Mouse (Mus musculus): ENCODE results near the gene Lonp1. TPM values are rescaled to one million over a fixed set of nuclear protein-coding genes. Genes with fewer than 3 reads are reported as not detected.

Lonp1 gene
- polyA plus RNA-seq, 1 experiment from 2014 or later: 40.7 TPM

DNA sequence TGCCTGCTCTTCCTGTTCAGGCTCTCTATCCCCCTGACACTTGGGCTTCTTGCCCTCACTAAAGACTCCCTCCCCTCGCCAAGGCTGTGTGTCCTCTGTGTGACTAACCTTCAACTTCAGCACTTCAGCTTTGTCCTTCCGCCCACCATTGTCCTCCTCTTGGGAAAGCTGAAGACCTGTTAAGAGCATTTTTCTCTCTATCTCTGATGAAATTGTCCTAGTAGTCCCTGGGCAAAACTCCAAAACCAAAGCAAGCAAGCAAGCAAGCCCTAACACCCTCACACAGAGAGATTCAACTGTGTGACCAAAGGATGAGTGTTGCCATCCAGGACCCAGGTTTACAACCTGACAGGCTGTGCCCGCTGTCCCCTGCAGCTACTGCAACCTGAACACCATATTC is 37.0 kb upstream of the Lonp1 start:
- H3K9me3 ChIP-seq (ENCODE audit: control insufficient read depth, low read length): no peaks in the 10 kb centered on the region
- H3K4me1 ChIP-seq (ENCODE audit: control insufficient read depth, insufficient read depth, low read length): no peaks in the 10 kb centered on the region
- H3K4me3 ChIP-seq (ENCODE audit: low read depth, low read length): no peak overlapping the region
- H3K36me3 ChIP-seq (ENCODE audit: control insufficient read depth, insufficient read depth, low read length): no peaks in the 10 kb centered on the region
- ATAC-seq (ENCODE audit: low read depth): no peak
- no peak overlapping the region for H3K9ac ChIP-seq (replicated peaks; ENCODE audit: low read depth, low read length)
- no peak overlapping the region for H3K4me2 ChIP-seq (ENCODE audit: low read depth, low read length)
- H3K27ac ChIP-seq (ENCODE audit: low read depth, low read length): no peak overlapping the region
- WGBS: 60% methylated on average over 3 of the region's 3 CpGs
- H3K27me3 ChIP-seq (ENCODE audit: control insufficient read depth, insufficient read depth, low read length): no peaks in the 10 kb centered on the region

DNA sequence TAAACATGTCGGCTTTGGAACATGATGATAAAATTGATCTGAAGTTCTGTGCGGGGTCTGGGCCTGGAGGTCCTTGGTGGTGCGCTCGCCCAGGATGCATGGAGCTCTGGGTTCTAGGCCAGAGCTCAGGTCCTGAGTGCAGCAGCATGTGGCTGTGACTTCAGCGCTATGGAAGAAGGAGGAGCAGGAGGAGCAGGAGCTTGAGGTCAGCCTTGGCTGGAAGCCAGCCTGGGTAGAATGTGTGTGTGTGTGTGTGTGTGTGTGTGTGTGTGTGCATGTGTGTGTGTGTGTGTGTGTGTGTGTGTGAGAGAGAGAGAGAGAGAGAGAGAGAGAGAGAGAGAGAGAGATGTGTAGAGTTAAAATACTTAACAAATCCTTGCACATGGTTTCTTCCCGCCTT is 29.5 kb upstream of the Lonp1 start:
- Histone ChIP-seq H3K27ac (ENCODE audit: low read depth, low read length) (no peak overlapping the region), H3K27me3 (ENCODE audit: control insufficient read depth, insufficient read depth, low read length) (no peaks in the 10 kb centered on the region), H3K4me3 (ENCODE audit: low read depth, low read length) (no peak overlapping the region), H3K9ac (replicated peaks; ENCODE audit: low read depth, low read length) (no peak overlapping the region), H3K36me3 (ENCODE audit: control insufficient read depth, insufficient read depth, low read length) (no peaks in the 10 kb centered on the region), H3K4me2 (ENCODE audit: low read depth, low read length) (no peak overlapping the region), H3K4me1 (ENCODE audit: control insufficient read depth, insufficient read depth, low read length) (no peaks in the 10 kb centered on the region), H3K9me3 (ENCODE audit: control insufficient read depth, low read length) (no peaks in the 10 kb centered on the region)
- ATAC-seq (ENCODE audit: low read depth): no peak
- 83% methylated on average over 6 of the region's 6 CpGs for WGBS

DNA sequence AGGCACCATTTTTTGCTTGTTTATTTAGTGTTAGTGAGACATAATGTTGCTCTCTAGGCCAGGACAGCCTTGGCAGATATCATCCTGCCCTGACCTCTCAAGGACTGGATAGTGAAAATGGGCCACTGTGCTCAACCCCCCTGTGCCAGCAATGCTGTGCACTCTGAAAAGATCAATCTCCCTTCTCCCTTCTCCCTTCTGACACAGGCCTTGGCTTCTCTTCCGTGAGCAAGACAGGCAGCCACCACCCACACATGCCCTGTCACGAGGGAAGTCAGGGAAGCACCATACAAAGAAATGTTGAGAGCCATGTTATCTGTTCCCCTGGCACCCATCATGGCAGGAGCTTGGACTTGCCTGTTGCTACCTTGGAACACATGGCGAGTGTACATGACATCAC is 28.6 kb upstream of the Lonp1 start:
- H3K27me3 ChIP-seq (ENCODE audit: control insufficient read depth, insufficient read depth, low read length): no peaks in the 10 kb centered on the region
- H3K36me3 ChIP-seq (ENCODE audit: control insufficient read depth, insufficient read depth, low read length): no peaks in the 10 kb centered on the region
- no peaks in the 10 kb centered on the region for H3K4me1 ChIP-seq (ENCODE audit: control insufficient read depth, insufficient read depth, low read length)
- 79% methylated on average over 3 of the region's 3 CpGs for WGBS
- H3K27ac ChIP-seq (ENCODE audit: low read depth, low read length): no peak overlapping the region
- no peak for ATAC-seq (ENCODE audit: low read depth)
- no peak overlapping the region for H3K4me3 ChIP-seq (ENCODE audit: low read depth, low read length)
- no peaks in the 10 kb centered on the region for H3K9me3 ChIP-seq (ENCODE audit: control insufficient read depth, low read length)
- no peak overlapping the region for H3K4me2 ChIP-seq (ENCODE audit: low read depth, low read length)
- no peak overlapping the region for H3K9ac ChIP-seq (replicated peaks; ENCODE audit: low read depth, low read length)

DNA sequence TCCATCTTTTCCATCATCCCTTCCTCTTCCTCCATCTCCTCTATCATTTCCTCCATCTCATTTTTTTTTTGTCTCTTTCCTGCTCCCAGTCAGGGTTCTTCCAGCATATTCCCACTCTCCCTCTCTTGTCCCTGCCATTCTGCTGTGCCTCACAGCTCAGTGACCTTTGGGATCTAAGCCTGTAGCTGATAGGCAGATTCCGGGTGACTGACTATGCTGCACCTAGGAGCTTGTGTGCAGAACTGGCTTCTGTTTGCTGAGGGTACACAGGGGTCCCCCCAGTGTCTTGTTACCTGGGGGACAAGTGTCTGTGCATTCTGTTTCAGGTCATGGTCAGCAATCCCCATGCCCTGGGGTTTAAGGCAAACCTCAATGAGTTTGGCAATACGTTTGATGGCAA is 28.1 kb upstream of the Lonp1 start:
- Histone ChIP-seq H3K9ac (replicated peaks; ENCODE audit: low read depth, low read length) (no peak overlapping the region), H3K4me3 (ENCODE audit: low read depth, low read length) (no peak overlapping the region), H3K27ac (ENCODE audit: low read depth, low read length) (no peak overlapping the region), H3K27me3 (ENCODE audit: control insufficient read depth, insufficient read depth, low read length) (no peaks in the 10 kb centered on the region), H3K9me3 (ENCODE audit: control insufficient read depth, low read length) (no peaks in the 10 kb centered on the region), H3K4me2 (ENCODE audit: low read depth, low read length) (no peak overlapping the region), H3K36me3 (ENCODE audit: control insufficient read depth, insufficient read depth, low read length) (no peaks in the 10 kb centered on the region), H3K4me1 (ENCODE audit: control insufficient read depth, insufficient read depth, low read length) (no peaks in the 10 kb centered on the region)
- WGBS: 76% methylated on average over 2 of the region's 2 CpGs
- ATAC-seq (ENCODE audit: low read depth): no peak

DNA sequence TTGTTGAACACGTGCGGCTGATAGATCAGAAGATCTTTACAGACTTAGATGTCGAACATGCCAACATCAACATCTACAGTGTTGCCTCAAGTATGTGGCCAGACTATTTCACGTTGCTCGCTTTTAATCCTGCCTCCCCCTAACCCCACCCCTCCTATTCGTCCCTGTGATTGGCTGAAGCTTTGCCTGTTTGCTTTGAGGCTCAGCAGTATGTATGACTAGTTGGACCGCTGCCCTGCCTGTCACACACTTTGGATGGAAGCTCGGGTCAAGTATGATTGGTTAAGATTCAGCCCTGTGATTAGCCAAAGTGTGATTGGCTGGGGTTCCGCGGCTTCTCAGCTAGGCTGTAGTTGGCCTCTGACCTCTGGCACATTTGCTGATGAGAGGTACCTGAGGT is 25.1 kb upstream of the Lonp1 start:
- ATAC-seq (ENCODE audit: low read depth): no peak; the same call in 1 of the 2 replicates
- Histone ChIP-seq H3K4me3 (ENCODE audit: low read depth, low read length) (no peak overlapping the region), H3K4me1 (ENCODE audit: control insufficient read depth, insufficient read depth, low read length) (no peaks in the 10 kb centered on the region), H3K9ac (replicated peaks; ENCODE audit: low read depth, low read length) (no peak overlapping the region), H3K36me3 (ENCODE audit: control insufficient read depth, insufficient read depth, low read length) (no peaks in the 10 kb centered on the region), H3K27ac (ENCODE audit: low read depth, low read length) (no peak overlapping the region), H3K4me2 (ENCODE audit: low read depth, low read length) (no peak overlapping the region), H3K27me3 (ENCODE audit: control insufficient read depth, insufficient read depth, low read length) (no peaks in the 10 kb centered on the region), H3K9me3 (ENCODE audit: control insufficient read depth, low read length) (no peaks in the 10 kb centered on the region)
- 29% methylated on average over 10 of the region's 10 CpGs for WGBS

DNA sequence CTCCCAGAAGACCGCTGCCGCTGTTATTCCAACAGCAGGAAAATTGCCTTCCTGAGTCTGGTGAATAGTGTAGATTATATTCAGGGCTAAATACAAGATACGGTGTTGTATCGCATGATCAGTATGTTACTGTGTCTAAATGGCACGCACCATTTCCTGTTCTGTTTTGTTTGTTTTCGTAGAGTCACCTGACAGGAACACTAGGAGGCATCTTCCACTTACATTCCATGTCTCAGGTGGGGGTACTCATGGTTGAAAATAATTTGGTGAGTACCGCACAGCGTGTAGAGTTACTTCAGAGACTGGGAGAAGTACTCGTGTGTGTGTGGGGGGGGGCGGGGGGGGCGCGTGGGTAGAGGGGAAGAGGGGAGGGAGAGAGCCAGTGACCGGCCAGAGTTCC is 20.9 kb upstream of the Lonp1 start:
- H3K36me3 ChIP-seq (ENCODE audit: control insufficient read depth, insufficient read depth, low read length): no peaks in the 10 kb centered on the region
- H3K9me3 ChIP-seq (ENCODE audit: control insufficient read depth, low read length): no peaks in the 10 kb centered on the region
- no peak for ATAC-seq (ENCODE audit: low read depth)
- H3K27ac ChIP-seq (ENCODE audit: low read depth, low read length): no peak overlapping the region
- H3K4me1 ChIP-seq (ENCODE audit: control insufficient read depth, insufficient read depth, low read length): no peaks in the 10 kb centered on the region
- WGBS: 71% methylated on average over 10 of the region's 13 CpGs
- no peak overlapping the region for H3K4me2 ChIP-seq (ENCODE audit: low read depth, low read length)
- no peak overlapping the region for H3K4me3 ChIP-seq (ENCODE audit: low read depth, low read length)
- H3K27me3 ChIP-seq (ENCODE audit: control insufficient read depth, insufficient read depth, low read length): no peaks in the 10 kb centered on the region
- H3K9ac ChIP-seq (replicated peaks; ENCODE audit: low read depth, low read length): no peak overlapping the region

DNA sequence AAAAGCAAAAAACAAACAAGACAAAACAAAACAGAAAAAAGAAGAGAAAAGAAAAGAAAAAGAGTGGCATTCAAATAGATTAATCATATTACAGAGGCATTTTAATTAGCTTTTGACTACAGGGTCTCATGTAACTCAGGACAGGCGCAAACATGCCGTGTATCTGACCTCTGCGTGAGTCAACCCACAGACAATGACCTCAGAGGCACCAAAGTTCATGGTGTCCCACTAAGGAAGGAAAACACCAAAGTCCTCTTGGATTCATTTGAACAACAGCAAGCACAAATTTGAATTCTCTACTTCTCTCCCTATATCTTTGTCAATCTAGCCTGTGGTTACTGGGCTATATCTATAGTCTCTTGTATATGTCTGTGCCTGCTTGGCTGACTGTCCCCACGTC is 16.6 kb upstream of the Lonp1 start:
- Histone ChIP-seq H3K27me3 (ENCODE audit: control insufficient read depth, insufficient read depth, low read length) (no peaks in the 10 kb centered on the region), H3K9me3 (ENCODE audit: control insufficient read depth, low read length) (no peaks in the 10 kb centered on the region), H3K4me2 (ENCODE audit: low read depth, low read length) (no peak overlapping the region), H3K27ac (ENCODE audit: low read depth, low read length) (no peak overlapping the region), H3K4me3 (ENCODE audit: low read depth, low read length) (no peak overlapping the region), H3K36me3 (ENCODE audit: control insufficient read depth, insufficient read depth, low read length) (no peaks in the 10 kb centered on the region), H3K9ac (replicated peaks; ENCODE audit: low read depth, low read length) (no peak overlapping the region), H3K4me1 (ENCODE audit: control insufficient read depth, insufficient read depth, low read length) (no peaks in the 10 kb centered on the region)
- no peak for ATAC-seq (ENCODE audit: low read depth)
- 83% methylated on average over 4 of the region's 4 CpGs for WGBS

DNA sequence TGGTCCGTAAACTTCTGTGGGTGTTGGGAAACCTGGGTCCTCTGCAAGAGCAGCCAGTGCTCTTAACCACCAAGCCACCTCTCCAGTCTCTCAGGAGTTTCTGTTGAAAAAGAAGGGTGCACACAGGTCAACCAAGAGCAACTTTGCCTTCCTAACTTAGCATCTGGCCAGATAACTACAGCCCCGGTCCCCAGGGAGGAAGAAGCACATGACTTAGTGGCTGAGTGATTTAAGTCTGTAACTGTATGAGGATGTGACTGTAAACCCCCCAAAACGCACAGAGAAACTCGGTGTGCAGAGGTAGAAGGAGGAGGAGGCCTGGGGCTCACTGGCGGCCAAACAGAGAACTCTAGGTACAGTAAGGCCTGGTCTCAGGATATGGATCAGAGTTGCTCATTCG is 7.3 kb upstream of the Lonp1 start:
- Histone ChIP-seq H3K4me2 (ENCODE audit: low read depth, low read length) (no peak overlapping the region), H3K4me1 (ENCODE audit: control insufficient read depth, insufficient read depth, low read length) (no peaks in the 10 kb centered on the region), H3K27ac (ENCODE audit: low read depth, low read length) (no peak overlapping the region), H3K27me3 (ENCODE audit: control insufficient read depth, insufficient read depth, low read length) (no peaks in the 10 kb centered on the region), H3K36me3 (ENCODE audit: control insufficient read depth, insufficient read depth, low read length) (no peaks in the 10 kb centered on the region), H3K9ac (replicated peaks; ENCODE audit: low read depth, low read length) (no peak overlapping the region), H3K4me3 (ENCODE audit: low read depth, low read length) (no peak overlapping the region), H3K9me3 (ENCODE audit: control insufficient read depth, low read length) (no peaks in the 10 kb centered on the region)
- 89% methylated on average over 6 of the region's 6 CpGs for WGBS
- ATAC-seq (ENCODE audit: low read depth): no peak

DNA sequence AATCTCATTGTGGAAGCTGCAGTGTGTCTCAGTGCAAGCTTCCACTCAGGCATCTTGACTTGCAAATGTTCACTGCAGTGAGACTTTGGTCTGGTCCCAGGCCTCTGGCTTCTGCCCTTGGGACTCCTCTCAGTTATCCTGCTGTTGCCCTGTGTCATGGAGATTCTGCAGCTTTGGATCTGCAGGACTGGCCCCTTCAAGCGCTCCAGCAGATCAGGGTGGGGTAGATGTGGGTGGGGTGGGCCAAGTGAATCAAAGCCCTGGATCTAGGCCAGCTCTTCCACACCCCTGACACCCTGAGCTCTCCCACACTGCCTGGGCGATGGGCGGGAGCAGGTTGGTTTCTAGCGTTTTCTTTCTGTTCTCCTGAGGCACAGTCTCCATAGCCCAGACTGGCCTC is 5.1 kb upstream of the Lonp1 start:
- WGBS: 54% methylated on average over 4 of the region's 4 CpGs
- Histone ChIP-seq H3K4me2 (ENCODE audit: low read depth, low read length) (no peak overlapping the region), H3K4me3 (ENCODE audit: low read depth, low read length) (no peak overlapping the region), H3K27ac (ENCODE audit: low read depth, low read length) (no peak overlapping the region), H3K9ac (replicated peaks; ENCODE audit: low read depth, low read length) (no peak overlapping the region), H3K9me3 (ENCODE audit: control insufficient read depth, low read length) (no peaks in the 10 kb centered on the region), H3K36me3 (ENCODE audit: control insufficient read depth, insufficient read depth, low read length) (no peaks in the 10 kb centered on the region), H3K4me1 (ENCODE audit: control insufficient read depth, insufficient read depth, low read length) (0 out of 2 replicates have a peak, but pooled peaks cover 5% of the 10 kb centered on the region), H3K27me3 (ENCODE audit: control insufficient read depth, insufficient read depth, low read length) (no peaks in the 10 kb centered on the region)
- ATAC-seq (ENCODE audit: low read depth): no peak

Data from neural tube, embryonic 14.5 days (tissue).